Mouse (Mus musculus): Measurements from ENCODE around the gene Plcl2. TPM values are rescaled to one million over a fixed set of nuclear protein-coding genes. Genes with fewer than 3 reads are reported as not detected.

The Plcl2 gene
- 10.0 and 11.0 TPM in 2 replicates for polyA plus RNA-seq (2012; rRNA removed)

GRCm38 (mm10) chr17:50509251-50510104, at the start of gene Plcl2:
TSS of gene Plcl2 (plus strand) at chr17:50509403.
- under 1% methylated on average over 85 of the region's 95 CpGs for WGBS
- no peak for DNase-seq (ENCODE audit: low read depth, low spot score)

- DNase-seq (ENCODE audit: low read depth, low spot score), result no peak
- 55% methylated on average over 8 of the region's 8 CpGs for WGBS
These were observed 48.9 kb upstream of the Plcl2 start for GRCm38 (mm10) chr17:50460301-50460700.

- WGBS, result 88% methylated on average over 2 of the region's 2 CpGs
- no peak for DNase-seq (ENCODE audit: low read depth, low spot score)
These were observed 41.8 kb upstream of the Plcl2 start for GRCm38 (mm10) chr17:50467438-50467837.

- 88% methylated on average over 5 of the region's 5 CpGs for WGBS
- no peak for DNase-seq (ENCODE audit: low read depth, low spot score)
These were observed 40.1 kb upstream of the Plcl2 start for GRCm38 (mm10) chr17:50469126-50469525.

GRCm38 (mm10) chr17:50469543-50470431, 39.4 kb upstream of the Plcl2 start:
- peak; percentile 54 for DNase-seq (ENCODE audit: low read depth, low spot score)
- WGBS, result 29% methylated on average over 13 of the region's 13 CpGs

- 12% methylated on average over 16 of the region's 16 CpGs for WGBS
- peak; percentile 65 for DNase-seq (ENCODE audit: low read depth, low spot score)
These were observed 38.6 kb upstream of the Plcl2 start for GRCm38 (mm10) chr17:50470432-50471078.

GRCm38 (mm10) chr17:50471230-50471629, 38.0 kb upstream of the Plcl2 start:
- DNase-seq (ENCODE audit: low read depth, low spot score), result no peak
- WGBS, result 74% methylated on average over 3 of the region's 3 CpGs

GRCm38 (mm10) chr17:50477277-50477676, 31.9 kb upstream of the Plcl2 start:
- DNase-seq (ENCODE audit: low read depth, low spot score), result no peak
- WGBS, result 87% methylated on average over 4 of the region's 4 CpGs

GRCm38 (mm10) chr17:50480867-50481266, 28.3 kb upstream of the Plcl2 start:
- no peak for DNase-seq (ENCODE audit: low read depth, low spot score)
- WGBS, result 70% methylated on average over 7 of the region's 7 CpGs

GRCm38 (mm10) chr17:50483700-50484099, 25.5 kb upstream of the Plcl2 start:
- DNase-seq (ENCODE audit: low read depth, low spot score), result no peak
- 64% methylated on average over 7 of the region's 7 CpGs for WGBS

- no peak for DNase-seq (ENCODE audit: low read depth, low spot score)
- 51% methylated on average over 5 of the region's 5 CpGs for WGBS
These were observed 24.2 kb upstream of the Plcl2 start for GRCm38 (mm10) chr17:50484981-50485380.

- DNase-seq (ENCODE audit: low read depth, low spot score), result no peak
- 90% methylated on average over 1 of the region's 1 CpGs for WGBS
These were observed 22.1 kb upstream of the Plcl2 start for GRCm38 (mm10) chr17:50487058-50487618.

GRCm38 (mm10) chr17:50487670-50488069, 21.5 kb upstream of the Plcl2 start:
- 85% methylated on average over 3 of the region's 3 CpGs for WGBS
- DNase-seq (ENCODE audit: low read depth, low spot score), result no peak

GRCm38 (mm10) chr17:50488406-50488805, 20.8 kb upstream of the Plcl2 start:
- 73% methylated on average over 3 of the region's 3 CpGs for WGBS
- DNase-seq (ENCODE audit: low read depth, low spot score), result no peak

- WGBS, result 91% methylated on average over 2 of the region's 2 CpGs
- DNase-seq (ENCODE audit: low read depth, low spot score), result no peak
These were observed 20.3 kb upstream of the Plcl2 start for GRCm38 (mm10) chr17:50488895-50489294.

- no peak for DNase-seq (ENCODE audit: low read depth, low spot score)
- WGBS, result 80% methylated on average over 11 of the region's 11 CpGs
These were observed 18.4 kb upstream of the Plcl2 start for GRCm38 (mm10) chr17:50490644-50491430.

GRCm38 (mm10) chr17:50491496-50491895, 17.7 kb upstream of the Plcl2 start:
- no peak for DNase-seq (ENCODE audit: low read depth, low spot score)
- 88% methylated on average over 3 of the region's 3 CpGs for WGBS

GRCm38 (mm10) chr17:50495216-50495889, 13.8 kb upstream of the Plcl2 start:
- no peak for DNase-seq (ENCODE audit: low read depth, low spot score)
- 71% methylated on average over 10 of the region's 10 CpGs for WGBS
